Mouse (Mus musculus): ENCODE results near the gene Gsx2. TPM values are rescaled to one million over a fixed set of nuclear protein-coding genes. Genes with fewer than 3 reads are reported as not detected.

The Gsx2 gene
- polyA plus RNA-seq (2017; shearing (Covaris generic)), result not detected

DNA sequence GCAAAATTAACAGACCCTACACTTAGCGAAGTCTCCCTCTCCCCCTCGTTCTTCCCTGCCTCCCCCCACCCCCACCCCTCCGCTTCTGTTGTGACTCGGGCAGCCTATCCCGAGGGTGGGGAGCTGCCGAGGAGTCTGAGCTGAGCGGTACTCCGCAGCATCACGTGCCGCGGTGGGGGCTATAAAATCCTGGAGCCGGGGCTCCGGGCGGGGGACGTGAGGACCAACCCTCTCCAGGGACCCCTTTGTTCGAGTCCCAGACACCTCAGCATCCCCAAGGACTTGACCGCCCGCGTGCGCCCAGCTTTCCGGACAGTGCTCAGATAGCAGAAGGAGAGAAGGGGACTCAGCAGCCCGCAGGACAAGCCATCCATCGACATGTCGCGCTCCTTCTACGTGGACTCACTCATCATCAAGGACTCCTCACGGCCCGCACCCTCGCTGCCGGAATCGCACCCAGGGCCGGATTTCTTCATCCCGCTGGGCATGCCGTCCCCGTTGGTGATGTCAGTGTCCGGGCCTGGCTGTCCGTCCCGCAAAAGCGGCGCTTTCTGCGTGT, at the start of gene Gsx2:
Gene Gsx2 (plus strand): TSS at position 219 of the 559 bp plus-strand sequence.

DNA sequence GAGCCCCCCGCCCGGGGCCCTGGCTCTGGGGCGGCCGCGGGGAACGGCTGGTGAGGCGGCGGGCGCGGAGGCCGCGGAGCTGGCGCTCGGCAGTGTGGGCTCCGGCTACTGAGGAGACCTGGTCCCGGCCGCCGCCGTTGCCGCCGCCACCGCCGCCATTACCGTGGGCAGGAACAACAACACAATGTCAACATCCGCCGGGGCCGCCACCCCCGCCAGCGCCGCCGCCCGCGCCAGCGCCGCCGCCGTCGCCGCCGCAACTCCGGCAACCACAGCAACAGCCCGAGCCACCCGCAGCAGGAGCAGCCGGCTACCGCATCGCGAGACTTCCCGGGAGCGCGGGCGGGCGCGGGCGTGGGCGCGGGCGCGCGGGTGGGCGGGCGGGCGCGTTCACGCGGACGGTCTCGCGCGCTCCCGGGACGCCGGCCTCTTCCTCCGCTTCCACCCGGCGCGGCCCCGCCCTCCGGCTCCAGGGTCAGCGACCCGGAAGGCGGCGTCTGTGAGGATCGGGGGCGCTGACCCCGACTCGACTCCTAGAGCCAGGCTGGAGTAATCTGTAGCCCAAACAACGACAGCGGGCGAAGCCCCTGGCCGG, 31.0 kb upstream of the Gsx2 start, which contains the start of gene Chic2:
Gene Chic2 (minus strand): TSS at position 465 of the 595 bp plus-strand sequence.

Other genes starting within 250 kb of the Gsx2 start
- 146 TPM for gene Chic2, start 30.8 kb upstream of the Gsx2 start, polyA plus RNA-seq (2017; shearing (Covaris generic))
- 0.09 TPM for gene Pdgfra, start 76.7 kb downstream of the Gsx2 start, polyA plus RNA-seq (2017; shearing (Covaris generic))